Mouse (Mus musculus) midbrain, embryonic 14.5 days (tissue): Measurements from ENCODE around the gene Acad8. TPM values are rescaled to one million over a fixed set of nuclear protein-coding genes. Genes with fewer than 3 reads are reported as not detected.

Source experiments
- ATAC-seq: fragments of 200-750 bp; cut with Nextera tagmentation; 2 replicates; pipeline ENCODE4 v1.8.0; 2017; ENCODE audit warnings: moderate number of reproducible peaks, moderate library complexity; ENCODE audit not compliant: low FRiP score, low TSS enrichment
- DNase-seq: peaks from one replicate; pipeline ENCODE4 v3.0.0-alpha.2; 2015
- H3K27ac ChIP-seq: fragments of 300-500 bp; sonication (generic); replicated peaks from 2 replicates; pipeline ENCODE4 v1.5.1; 2014; ENCODE audit warnings: mild to moderate bottlenecking, low read depth, low read length, moderate library complexity
- H3K27me3 ChIP-seq: fragments of 300-500 bp; sonication (generic); 2 replicates; pipeline ENCODE4 v1.6.1; 2014; ENCODE audit warnings: low read length, control low read depth, mixed read lengths; ENCODE audit not compliant: control insufficient read depth, insufficient read depth
- H3K36me3 ChIP-seq: fragments of 300-500 bp; sonication (generic); 2 replicates; pipeline ENCODE4 v1.6.1; 2014; ENCODE audit warnings: low read length, control low read depth; ENCODE audit not compliant: control insufficient read depth, insufficient read depth
- H3K4me1 ChIP-seq: fragments of 300-500 bp; sonication (generic); 2 replicates; pipeline ENCODE4 v1.6.1; 2014; ENCODE audit warnings: mild to moderate bottlenecking, antibody characterized with exemption, low read length, control low read depth; ENCODE audit not compliant: control insufficient read depth, insufficient read depth
- H3K4me2 ChIP-seq: fragments of 300-500 bp; sonication (generic); 2 replicates; pipeline ENCODE4 v1.6.1; 2014; ENCODE audit warnings: mild to moderate bottlenecking, low read length, moderate library complexity
- H3K4me3 ChIP-seq: fragments of 300-500 bp; sonication (generic); replicated peaks from 2 replicates; pipeline ENCODE4 v1.5.1; 2014; ENCODE audit warnings: low read depth, low read length
- H3K9ac ChIP-seq: fragments of 300-500 bp; sonication (generic); replicated peaks from 2 replicates; pipeline ENCODE4 v1.6.1; 2014; ENCODE audit warnings: mild to moderate bottlenecking, low read length, moderate library complexity
- H3K9me3 ChIP-seq: fragments of 300-500 bp; sonication (generic); 2 replicates; pipeline ENCODE4 v1.6.1; 2016; ENCODE audit warnings: low read length, control low read depth, mixed read lengths; ENCODE audit not compliant: control insufficient read depth
- WGBS: fragments of 180-500 bp; shearing (Covaris S2); extraction: QIAGEN DNeasy Blood & Tissue Kit; methylation state at CpG from one replicate; pipeline ENCODE4 v1.1.7; 2014; 5-methylcytosine and 5-hydroxymethylcytosine counted together
- polyA plus RNA-seq: library from polyadenylated mRNA; unstranded; fragments of >200 nt; fragmentation: Nextera tagmentation; extraction: Ambion mirVana; gene quantifications from 2 replicates; pipeline ENCODE4 v1.2.1, GENCODE M21; 2014

Gene Acad8
- polyA plus RNA-seq, 1 experiment from 2014 or later, result 27.3 TPM

- peaks cover 30% of the 10 kb centered on the region for H3K36me3 ChIP-seq
- ATAC-seq, result no peak
- no peak for DNase-seq
- no peak overlapping the region for H3K4me3 ChIP-seq
- WGBS, result 77% methylated on average over 3 of the region's 3 CpGs
- no peak overlapping the region for H3K9ac ChIP-seq
- H3K27me3 ChIP-seq, result no peaks in the 10 kb centered on the region
- H3K27ac ChIP-seq, result no peak overlapping the region
- no peak overlapping the region for H3K4me2 ChIP-seq
- peaks cover 4% of the 10 kb centered on the region; the same call in 1 of the 2 replicates for H3K4me1 ChIP-seq
- no peaks in the 10 kb centered on the region for H3K9me3 ChIP-seq
Measured at GRCm38 (mm10) chr9:26993900-26994299, 5.5 kb downstream of the Acad8 start.

GRCm38 (mm10) chr9:26993118-26993517 is 6.2 kb downstream of the Acad8 start:
- Histone ChIP-seq H3K27ac (no peak overlapping the region), H3K4me1 (no peaks in the 10 kb centered on the region), H3K9ac (no peak overlapping the region), H3K4me3 (no peak overlapping the region), H3K4me2 (no peak overlapping the region), H3K27me3 (no peaks in the 10 kb centered on the region), H3K36me3 (peaks cover 36% of the 10 kb centered on the region), H3K9me3 (no peaks in the 10 kb centered on the region)
- DNase-seq, result no peak
- WGBS, result 97% methylated on average over 10 of the region's 10 CpGs
- ATAC-seq, result no peak

GRCm38 (mm10) chr9:26990181-26990580 is 9.2 kb downstream of the Acad8 start:
- no peaks in the 10 kb centered on the region for H3K4me1 ChIP-seq
- H3K4me2 ChIP-seq, result no peak overlapping the region
- peaks cover 46% of the 10 kb centered on the region for H3K36me3 ChIP-seq
- no peaks in the 10 kb centered on the region for H3K9me3 ChIP-seq
- no peaks in the 10 kb centered on the region for H3K27me3 ChIP-seq
- ATAC-seq, result no peak
- H3K9ac ChIP-seq, result no peak overlapping the region
- H3K4me3 ChIP-seq, result no peak overlapping the region
- no peak overlapping the region for H3K27ac ChIP-seq
- DNase-seq, result no peak
- 95% methylated on average over 4 of the region's 4 CpGs for WGBS

- no peak for ATAC-seq
- Histone ChIP-seq H3K4me3 (no peak overlapping the region), H3K4me1 (no peaks in the 10 kb centered on the region), H3K27ac (no peak overlapping the region), H3K27me3 (no peaks in the 10 kb centered on the region), H3K9me3 (no peaks in the 10 kb centered on the region), H3K9ac (no peak overlapping the region), H3K36me3 (peaks cover 51% of the 10 kb centered on the region), H3K4me2 (no peak overlapping the region)
- DNase-seq, result no peak
- 98% methylated on average over 6 of the region's 6 CpGs for WGBS
Measured at GRCm38 (mm10) chr9:26985668-26986277, 13.6 kb downstream of the Acad8 start.

- H3K4me1 ChIP-seq, result no peaks in the 10 kb centered on the region
- H3K4me3 ChIP-seq, result no peak overlapping the region
- no peak for DNase-seq
- no peak for ATAC-seq
- 97% methylated on average over 2 of the region's 2 CpGs for WGBS
- no peaks in the 10 kb centered on the region for H3K9me3 ChIP-seq
- no peak overlapping the region for H3K4me2 ChIP-seq
- no peaks in the 10 kb centered on the region for H3K27me3 ChIP-seq
- H3K27ac ChIP-seq, result no peak overlapping the region
- H3K36me3 ChIP-seq, result peaks cover 48% of the 10 kb centered on the region
- H3K9ac ChIP-seq, result no peak overlapping the region
Measured at GRCm38 (mm10) chr9:26985090-26985613, 14.2 kb downstream of the Acad8 start.

GRCm38 (mm10) chr9:26978776-26979175 is 20.6 kb downstream of the Acad8 start:
- H3K36me3 ChIP-seq, result peaks cover 59% of the 10 kb centered on the region
- H3K4me3 ChIP-seq, result no peak overlapping the region
- no peaks in the 10 kb centered on the region for H3K4me1 ChIP-seq
- H3K4me2 ChIP-seq, result no peak overlapping the region
- ATAC-seq, result no peak
- no peak overlapping the region for H3K27ac ChIP-seq
- DNase-seq, result no peak
- H3K9me3 ChIP-seq, result no peaks in the 10 kb centered on the region
- no peak overlapping the region for H3K9ac ChIP-seq
- H3K27me3 ChIP-seq, result no peaks in the 10 kb centered on the region
- 91% methylated on average over 3 of the region's 3 CpGs for WGBS

- no peaks in the 10 kb centered on the region for H3K4me1 ChIP-seq
- H3K4me2 ChIP-seq, result no peak overlapping the region
- 93% methylated on average over 9 of the region's 9 CpGs for WGBS
- no peak overlapping the region for H3K27ac ChIP-seq
- peaks cover 62% of the 10 kb centered on the region for H3K36me3 ChIP-seq
- no peak overlapping the region for H3K4me3 ChIP-seq
- H3K27me3 ChIP-seq, result no peaks in the 10 kb centered on the region
- no peak overlapping the region for H3K9ac ChIP-seq
- no peaks in the 10 kb centered on the region for H3K9me3 ChIP-seq
- DNase-seq (no peak), ATAC-seq (no peak)
Measured at GRCm38 (mm10) chr9:26977754-26978153, 21.6 kb downstream of the Acad8 start.

GRCm38 (mm10) chr9:26947790-26948189 is 51.6 kb downstream of the Acad8 start:
- no peaks in the 10 kb centered on the region for H3K27me3 ChIP-seq
- no peaks in the 10 kb centered on the region for H3K36me3 ChIP-seq
- ATAC-seq (no peak), DNase-seq (no peak)
- H3K9me3 ChIP-seq, result no peaks in the 10 kb centered on the region
- 58% methylated on average over 2 of the region's 2 CpGs for whole genome bisulfite sequencing
- H3K4me2 ChIP-seq, result no peak overlapping the region
- no peak overlapping the region for H3K27ac ChIP-seq
- H3K9ac ChIP-seq, result no peak overlapping the region
- H3K4me1 ChIP-seq, result no peaks in the 10 kb centered on the region
- no peak overlapping the region for H3K4me3 ChIP-seq

GRCm38 (mm10) chr9:26924146-26924545 is 75.2 kb downstream of the Acad8 start:
- H3K4me1 ChIP-seq, result no peaks in the 10 kb centered on the region
- no peaks in the 10 kb centered on the region for H3K27me3 ChIP-seq
- no peaks in the 10 kb centered on the region for H3K36me3 ChIP-seq
- H3K27ac ChIP-seq, result no peak overlapping the region
- DNase-seq, result peak; percentile 9
- 69% methylated on average over 3 of the region's 3 CpGs for WGBS
- ATAC-seq, result no peak
- no peak overlapping the region for H3K4me3 ChIP-seq
- H3K4me2 ChIP-seq, result no peak overlapping the region
- H3K9ac ChIP-seq, result no peak overlapping the region
- no peaks in the 10 kb centered on the region for H3K9me3 ChIP-seq
